Mouse (Mus musculus): ENCODE data around the gene Kcnj9.

- no peak for TF ChIP-seq CTCF (IDR thresholded peaks at IDR 0.05; ENCODE audit: borderline replicate concordance, control insufficient read depth, extremely low read depth, insufficient read depth, low read length, poor library complexity)
- TF ChIP-seq POLR2A (IDR thresholded peaks at IDR 0.05; ENCODE audit: control insufficient read depth, extremely low read depth, insufficient read depth, low read length, poor library complexity): no peak
These were observed 55.7 kb downstream of the Kcnj9 start for GRCm38 (mm10) chr1:172273386-172273785.
